Mouse (Mus musculus) neutrophil, adult 5-6 weeks (primary cell): ENCODE measurements around the gene Osbpl7. TPM values are rescaled to one million over a fixed set of nuclear protein-coding genes. Genes with fewer than 3 reads are reported as not detected.
A peak's percentile ranks its signal among the peaks of the same experiment; 100 is the strongest.

ENCODE experiments used
- ATAC-seq: fragments of 151-379, 151-347 bp; 2 replicates; pipeline ENCODE4 v1.8.0; 2017; ENCODE audit warnings: mild to moderate bottlenecking, moderate TSS enrichment; ENCODE audit not compliant: insufficient number of reproducible peaks, poor library complexity, low FRiP score, severe bottlenecking; ENCODE audit errors: extremely low read depth
- total RNA-seq: library from RNA; stranded (forward); fragments of 200-1000 nt; gene quantifications from 2 replicates; pipeline ENCODE4 v1.2.3, GENCODE M21; 2017

Gene Osbpl7
- total RNA-seq, 1 experiment from 2014 or later, result 22.7 TPM

GRCm38 (mm10) chr11:97033781-97034180 is 16.6 kb upstream of the Osbpl7 start:
- ATAC-seq, result no peak

DNA sequence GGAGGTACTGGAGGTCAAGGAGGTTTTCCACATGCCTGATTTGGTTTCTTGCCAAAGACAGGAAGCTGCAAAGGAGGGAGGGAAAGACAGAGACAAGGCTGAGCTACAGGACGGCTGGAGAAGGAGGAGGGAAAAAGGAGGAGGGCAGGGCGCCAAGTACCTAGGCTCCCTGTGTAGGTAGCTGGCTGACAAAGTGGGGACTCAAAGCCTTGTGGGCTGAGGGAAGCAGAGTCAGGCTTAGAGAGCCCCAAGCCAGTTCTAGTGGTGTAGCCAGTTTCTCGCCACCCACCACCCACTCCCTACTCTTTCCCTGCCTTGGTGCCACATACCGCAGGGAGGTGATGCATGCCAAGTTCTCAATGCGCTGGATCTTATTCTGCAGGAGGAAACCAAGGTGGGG is 14.3 kb upstream of the Osbpl7 start:
- no peak for ATAC-seq

GRCm38 (mm10) chr11:97038881-97039280 is 11.5 kb upstream of the Osbpl7 start:
- ATAC-seq, result no peak

- no peak for ATAC-seq
These were observed 10.0 kb upstream of the Osbpl7 start for GRCm38 (mm10) chr11:97040301-97041021.

DNA sequence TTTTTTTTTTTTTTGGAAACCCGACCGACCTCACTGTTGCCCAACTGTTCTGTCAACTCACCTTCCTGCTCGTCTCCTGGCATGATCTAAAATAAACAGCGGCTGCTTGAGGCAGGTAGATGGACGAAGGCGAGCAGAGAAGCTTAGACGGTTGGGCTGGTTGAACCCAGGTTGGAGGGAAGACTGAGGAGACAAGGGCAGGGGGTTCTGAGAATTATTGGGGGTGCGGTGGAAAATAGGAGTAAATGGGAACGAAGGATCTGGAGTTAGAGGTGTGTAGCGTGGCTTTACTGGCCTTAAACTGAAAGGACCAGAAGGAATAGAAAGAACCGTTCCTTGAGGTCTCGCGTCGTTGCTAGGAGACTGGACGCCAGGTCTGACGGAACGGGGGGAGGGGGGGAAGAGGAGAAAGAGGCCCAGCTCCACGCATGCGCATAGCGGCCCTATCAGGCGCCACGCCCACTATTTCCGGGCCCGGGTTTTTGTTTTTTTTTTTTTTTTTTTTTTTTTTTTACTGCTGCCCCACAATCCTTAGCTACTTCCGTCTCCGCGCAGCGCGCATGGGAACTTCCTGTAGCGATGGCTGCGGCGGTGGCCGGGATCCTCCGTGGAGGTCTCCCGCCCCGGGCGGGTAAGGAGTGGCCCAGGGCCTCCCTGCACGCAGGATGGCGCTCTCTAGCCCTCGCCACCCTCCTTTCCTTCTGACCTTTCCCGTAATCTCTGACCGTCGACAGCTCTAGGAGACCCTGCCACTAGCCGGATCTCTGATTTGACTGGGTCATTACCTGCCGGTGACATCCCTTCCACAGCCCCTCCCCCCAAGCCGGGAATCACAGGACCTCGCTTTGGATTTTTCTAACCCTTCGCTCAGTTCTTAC is 9.2 kb upstream of the Osbpl7 start, which contains the start of the genes Lrrc46 and Mrpl10:
Gene Lrrc46 (minus strand): TSS at position 386 of the 878 bp plus-strand sequence.
Gene Mrpl10 (plus strand): TSS at position 539 of the 878 bp plus-strand sequence.
- peak; percentile 86 for ATAC-seq

- no peak for ATAC-seq
These were observed 5.5 kb upstream of the Osbpl7 start for GRCm38 (mm10) chr11:97044902-97045301.

- ATAC-seq, result no peak
These were observed 4.6 kb upstream of the Osbpl7 start for GRCm38 (mm10) chr11:97045861-97046260.

DNA sequence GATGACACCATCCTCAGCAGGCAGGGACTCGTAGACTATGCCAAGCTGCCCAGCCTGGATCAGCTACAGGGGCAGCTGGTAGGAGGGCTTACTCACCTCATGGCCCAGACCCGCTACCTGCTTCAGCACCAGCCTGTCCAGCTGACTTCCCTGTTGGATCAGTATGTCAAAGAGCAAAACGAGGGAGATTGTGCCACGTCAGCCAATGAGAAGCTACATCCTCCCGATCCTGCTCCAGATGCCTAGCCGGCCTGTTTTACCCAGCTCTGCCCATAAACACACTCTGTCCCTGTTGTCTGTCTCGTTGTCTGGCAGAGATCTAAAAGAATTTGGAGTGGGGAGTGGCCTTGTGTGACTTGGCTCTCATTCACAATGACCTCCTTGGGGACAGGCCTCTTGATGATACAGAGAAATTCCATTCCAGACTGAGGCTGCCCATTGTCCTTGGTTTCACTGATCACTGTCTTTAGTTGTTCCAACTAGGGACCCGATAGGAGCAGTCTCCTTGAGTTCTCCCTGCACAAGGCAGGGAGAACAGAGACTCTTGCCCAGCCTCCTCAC is 2.3 kb upstream of the Osbpl7 start:
- no peak for ATAC-seq

GRCm38 (mm10) chr11:97049492-97050085 is 839 bp upstream of the Osbpl7 start:
- no peak for ATAC-seq

DNA sequence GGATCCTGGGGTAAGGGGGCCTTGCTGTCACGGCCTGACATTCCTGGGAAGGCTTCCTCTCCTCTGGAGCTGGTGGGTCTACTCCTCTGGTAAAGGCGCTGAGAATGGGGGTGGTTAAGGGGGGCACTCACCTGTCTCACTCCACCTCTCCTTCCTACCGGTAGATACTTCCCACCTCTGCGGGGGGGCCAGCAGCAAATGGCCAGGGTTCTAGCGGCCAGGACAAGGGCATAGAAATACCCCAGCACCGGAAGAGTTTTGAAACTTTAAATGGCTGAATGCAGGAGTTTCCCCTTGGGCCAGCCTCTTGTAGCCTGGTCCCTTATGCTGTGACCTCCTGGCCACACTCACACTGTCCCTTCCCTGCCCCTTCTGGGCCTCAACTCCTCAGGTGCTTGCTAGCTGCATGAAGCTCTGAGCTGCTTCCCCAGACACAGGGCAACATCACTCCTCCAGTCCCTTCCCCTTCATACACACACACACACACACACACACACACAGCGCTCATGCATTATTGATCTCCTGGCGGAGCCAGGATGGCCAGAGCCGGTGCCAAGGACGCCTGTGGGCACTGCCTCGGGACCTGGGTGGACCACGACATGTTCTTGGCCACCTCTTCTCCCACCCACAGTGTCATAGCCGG is 637 bp downstream of the Osbpl7 start:
- ATAC-seq, result no peak

GRCm38 (mm10) chr11:97052219-97052646 is 1.8 kb downstream of the Osbpl7 start:
- peak; percentile 34 for ATAC-seq

GRCm38 (mm10) chr11:97063274-97063920 is 13.0 kb downstream of the Osbpl7 start:
- no peak for ATAC-seq

- ATAC-seq, result no peak
These were observed 13.5 kb downstream of the Osbpl7 start for GRCm38 (mm10) chr11:97063921-97064295.

- no peak for ATAC-seq
These were observed 15.3 kb downstream of the Osbpl7 start for GRCm38 (mm10) chr11:97065538-97066295.

DNA sequence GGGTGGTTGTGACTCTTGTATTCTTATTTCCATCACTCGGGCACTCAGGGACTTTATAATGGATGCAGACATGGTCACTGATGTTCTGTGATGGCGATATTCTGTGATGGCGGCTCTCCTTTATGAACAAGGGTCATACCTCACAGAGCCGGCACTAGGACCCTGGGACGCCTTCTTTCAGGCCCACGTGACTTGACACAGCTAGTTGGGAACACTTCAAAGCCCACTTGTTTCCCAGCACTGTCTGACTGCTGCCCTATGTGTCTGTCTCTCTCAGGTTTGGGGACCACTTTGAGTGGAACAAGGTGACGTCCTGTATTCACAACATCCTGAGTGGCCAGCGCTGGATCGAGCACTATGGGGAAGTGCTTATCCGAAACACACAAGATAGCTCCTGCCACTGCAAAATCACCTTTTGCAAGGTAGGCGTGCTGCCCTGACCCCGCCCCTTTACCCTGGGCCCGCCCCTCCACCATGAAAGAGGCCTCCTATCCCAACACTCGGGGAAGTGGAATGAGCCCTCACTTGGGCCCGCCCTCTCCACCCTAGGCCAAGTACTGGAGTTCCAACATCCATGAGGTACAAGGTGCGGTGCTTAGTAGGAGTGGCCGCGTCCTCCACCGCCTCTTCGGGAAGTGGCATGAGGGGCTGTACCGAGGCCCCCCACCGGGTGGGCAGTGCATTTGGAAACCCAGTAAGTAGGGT is 16.4 kb downstream of the Osbpl7 start:
- no peak for ATAC-seq

- no peak for ATAC-seq
These were observed 18.9 kb downstream of the Osbpl7 start for GRCm38 (mm10) chr11:97069333-97069732.

GRCm38 (mm10) chr11:97069770-97070169 is 19.3 kb downstream of the Osbpl7 start:
- no peak for ATAC-seq
